Mouse (Mus musculus): ENCODE results near the gene Rmnd1. TPM values are rescaled to one million over a fixed set of nuclear protein-coding genes. Genes with fewer than 3 reads are reported as not detected.
"Not testable (repeated sequence)": the region's sequence is repeated elsewhere in the genome, so short reads cannot be mapped to it uniquely, and the experiment has no call there.

The Rmnd1 gene
- polyA plus RNA-seq, 1 experiment from 2014 or later = 55.1 TPM

DNA sequence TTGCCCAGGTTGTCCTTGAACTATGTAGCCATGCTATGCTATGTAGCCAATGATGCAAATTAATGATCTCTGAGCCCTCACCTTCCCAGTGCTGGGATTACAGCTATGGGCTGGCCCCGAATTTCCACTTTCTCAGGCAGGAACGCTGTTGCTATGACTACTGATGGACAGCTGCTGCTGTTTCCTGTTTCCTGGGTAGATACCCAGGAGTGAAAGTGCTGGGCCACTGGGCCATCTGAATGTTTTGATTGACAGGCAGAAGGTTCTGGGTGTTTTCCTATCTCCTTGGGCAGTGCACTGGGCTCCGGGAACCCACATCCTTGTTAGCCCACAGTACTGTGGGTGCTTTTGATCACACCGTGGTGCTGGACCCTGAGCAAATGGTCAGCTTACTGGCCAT, 24.2 kb upstream of the Rmnd1 start:
- 86% methylated on average over 4 of the region's 4 CpGs for WGBS
- H3K4me2 ChIP-seq (ENCODE audit: low read length) = no peak overlapping the region
- H3K27ac ChIP-seq (ENCODE audit: low read length) = no peak overlapping the region
- H3K9me3 ChIP-seq (replicated peaks; ENCODE audit: control insufficient read depth, low read length, poor library complexity, severe bottlenecking) = no peaks in the 10 kb centered on the region
- no peaks in the 10 kb centered on the region for H3K27me3 ChIP-seq (ENCODE audit: control insufficient read depth, insufficient read depth, low read depth, low read length)
- H3K4me3 ChIP-seq (ENCODE audit: low read depth, low read length) = no peak overlapping the region
- H3K4me1 ChIP-seq (ENCODE audit: control insufficient read depth, insufficient read depth, low read length) = no peaks in the 10 kb centered on the region
- ATAC-seq = no peak
- H3K9ac ChIP-seq (ENCODE audit: low read depth, low read length) = no peak overlapping the region
- H3K36me3 ChIP-seq (ENCODE audit: control insufficient read depth, insufficient read depth, low read length) = no peaks in the 10 kb centered on the region

DNA sequence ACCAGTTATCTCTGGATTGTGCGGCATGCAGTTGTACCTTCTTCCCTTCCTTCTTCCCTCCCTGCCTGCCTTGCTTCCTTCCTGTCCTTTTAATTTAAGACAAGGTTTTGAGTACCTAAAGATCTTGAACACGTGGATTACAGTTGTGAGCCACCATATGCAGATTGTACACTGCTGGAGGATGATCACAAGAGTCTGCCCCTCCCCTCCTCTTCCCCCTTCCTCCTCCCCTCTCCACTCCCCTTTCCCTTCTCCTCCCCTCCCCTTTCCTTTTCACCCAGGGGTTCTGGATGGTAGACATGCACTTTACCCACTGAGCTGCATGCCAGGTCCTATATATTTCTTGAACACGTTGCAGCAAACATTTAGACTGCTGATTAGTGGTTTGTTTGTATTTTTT, 3.2 kb upstream of the Rmnd1 start:
- 88% methylated on average over 3 of the region's 3 CpGs for WGBS
- no peak for ATAC-seq
- H3K9ac ChIP-seq (ENCODE audit: low read depth, low read length) = no peak overlapping the region
- no peaks in the 10 kb centered on the region for H3K27me3 ChIP-seq (ENCODE audit: control insufficient read depth, insufficient read depth, low read depth, low read length)
- H3K4me3 ChIP-seq (ENCODE audit: low read depth, low read length) = no peak overlapping the region
- no peaks in the 10 kb centered on the region for H3K9me3 ChIP-seq (replicated peaks; ENCODE audit: control insufficient read depth, low read length, poor library complexity, severe bottlenecking)
- H3K36me3 ChIP-seq (ENCODE audit: control insufficient read depth, insufficient read depth, low read length) = peaks cover 10% of the 10 kb centered on the region; the same call in 1 of the 2 replicates
- H3K4me1 ChIP-seq (ENCODE audit: control insufficient read depth, insufficient read depth, low read length) = peaks cover 15% of the 10 kb centered on the region
- H3K27ac ChIP-seq (ENCODE audit: low read length) = no peak overlapping the region
- no peak overlapping the region for H3K4me2 ChIP-seq (ENCODE audit: low read length)

DNA sequence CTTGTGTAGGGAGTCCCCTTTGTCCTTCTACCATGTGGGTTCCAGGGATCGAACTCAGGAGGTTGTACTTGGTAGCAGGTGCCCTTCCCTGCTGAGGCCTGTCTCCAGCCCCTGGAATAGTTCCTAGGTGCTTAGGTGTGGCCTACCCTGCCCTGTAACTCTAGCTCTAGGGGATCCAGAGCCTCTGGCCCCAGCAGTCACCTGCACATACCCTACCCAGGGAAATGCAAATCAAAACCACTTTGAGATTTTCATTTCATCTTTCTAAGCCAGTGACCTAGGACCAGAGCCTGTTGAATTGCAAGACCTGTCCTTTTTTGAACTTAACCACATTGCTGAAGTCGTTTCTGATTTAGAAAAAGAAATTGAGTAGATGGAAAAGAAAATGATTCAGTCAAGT, 1.7 kb upstream of the Rmnd1 start:
- not testable (repeated sequence) for H3K4me3 ChIP-seq (ENCODE audit: low read depth, low read length); H3K27me3 ChIP-seq (ENCODE audit: control insufficient read depth, insufficient read depth, low read depth, low read length); ATAC-seq; H3K9me3 ChIP-seq (replicated peaks; ENCODE audit: control insufficient read depth, low read length, poor library complexity, severe bottlenecking); H3K9ac ChIP-seq (ENCODE audit: low read depth, low read length); H3K36me3 ChIP-seq (ENCODE audit: control insufficient read depth, insufficient read depth, low read length); H3K4me2 ChIP-seq (ENCODE audit: low read length); H3K27ac ChIP-seq (ENCODE audit: low read length)
- WGBS = 89% methylated on average over 2 of the region's 2 CpGs
- peaks cover 15% of the 10 kb centered on the region for H3K4me1 ChIP-seq (ENCODE audit: control insufficient read depth, insufficient read depth, low read length)

DNA sequence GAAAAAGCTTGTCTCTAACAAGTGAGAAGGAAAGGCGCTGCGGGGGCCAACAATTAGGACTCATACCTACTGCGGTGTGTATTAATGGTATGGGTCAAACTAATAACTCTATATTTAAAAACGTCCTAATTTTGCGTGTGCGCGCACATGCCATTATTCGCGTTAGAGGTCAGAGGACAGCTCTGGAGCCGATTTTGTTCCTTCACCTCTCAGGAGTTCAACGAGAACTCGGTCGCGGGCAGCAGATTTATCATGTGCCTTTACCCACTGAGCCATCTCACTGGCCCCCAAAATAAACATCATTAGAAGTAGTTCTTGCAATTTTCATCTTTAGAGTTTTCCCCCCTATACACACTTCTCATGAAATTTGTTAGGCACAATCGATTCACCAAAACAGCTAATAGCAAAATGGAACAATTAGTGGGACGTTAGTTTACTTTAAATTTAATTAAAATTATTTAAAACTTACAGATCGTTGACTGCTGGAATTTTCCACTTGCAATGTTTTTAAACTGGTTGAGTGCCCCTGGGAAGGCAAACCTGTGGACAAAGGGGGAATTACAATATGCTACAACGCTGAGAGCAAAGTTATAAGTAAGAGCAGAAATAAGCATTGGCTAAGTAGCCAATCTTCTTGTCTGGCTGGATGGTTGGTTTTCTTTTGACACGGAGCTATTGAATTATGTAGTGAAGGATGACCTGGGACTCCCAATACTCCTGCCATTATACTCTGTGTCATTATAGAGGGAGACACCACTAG, 988 bp upstream of the Rmnd1 start:
- H3K4me3 ChIP-seq (ENCODE audit: low read depth, low read length) = peak overlapping the region; percentile 60
- no peaks in the 10 kb centered on the region for H3K27me3 ChIP-seq (ENCODE audit: control insufficient read depth, insufficient read depth, low read depth, low read length)
- peak; percentile 2; the same call in 1 of the 2 replicates for ATAC-seq
- H3K9me3 ChIP-seq (replicated peaks; ENCODE audit: control insufficient read depth, low read length, poor library complexity, severe bottlenecking) = no peaks in the 10 kb centered on the region
- H3K9ac ChIP-seq (ENCODE audit: low read depth, low read length) = peak overlapping the region; percentile 71
- peak overlapping the region; percentile 78 for H3K27ac ChIP-seq (ENCODE audit: low read length)
- peaks cover 15% of the 10 kb centered on the region for H3K4me1 ChIP-seq (ENCODE audit: control insufficient read depth, insufficient read depth, low read length)
- H3K4me2 ChIP-seq (ENCODE audit: low read length) = peak overlapping the region; percentile 65
- 10% methylated on average over 19 of the region's 19 CpGs for WGBS
- no peaks in the 10 kb centered on the region for H3K36me3 ChIP-seq (ENCODE audit: control insufficient read depth, insufficient read depth, low read length)

DNA sequence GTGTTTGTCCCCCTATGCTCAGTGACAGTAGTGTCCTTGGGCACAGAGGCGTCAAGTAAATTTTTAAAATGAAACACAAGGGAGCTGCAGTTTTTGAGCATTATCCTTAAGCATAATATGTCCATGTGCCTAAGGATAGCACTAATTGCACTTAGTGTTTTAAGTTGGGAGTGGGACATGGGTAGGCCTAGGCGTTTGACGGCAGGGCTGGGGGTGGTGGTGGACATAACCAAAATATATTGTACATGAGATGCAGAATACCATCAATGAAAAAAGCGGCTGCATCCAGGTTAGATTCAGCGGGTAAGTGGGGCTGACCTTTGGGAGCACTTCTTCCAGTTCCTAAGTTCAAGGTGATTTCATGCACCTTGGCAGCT, 454 bp downstream of the Rmnd1 start:
- H3K4me2 ChIP-seq (ENCODE audit: low read length) = peak overlapping the region; percentile 67
- H3K9me3 ChIP-seq (replicated peaks; ENCODE audit: control insufficient read depth, low read length, poor library complexity, severe bottlenecking) = no peaks in the 10 kb centered on the region
- peak; percentile 56 for ATAC-seq
- peaks cover 15% of the 10 kb centered on the region for H3K4me1 ChIP-seq (ENCODE audit: control insufficient read depth, insufficient read depth, low read length)
- WGBS = 12% methylated on average over 5 of the region's 5 CpGs
- peaks cover 2% of the 10 kb centered on the region; the same call in 1 of the 2 replicates for H3K36me3 ChIP-seq (ENCODE audit: control insufficient read depth, insufficient read depth, low read length)
- H3K27ac ChIP-seq (ENCODE audit: low read length) = peak overlapping the region; percentile 70
- H3K27me3 ChIP-seq (ENCODE audit: control insufficient read depth, insufficient read depth, low read depth, low read length) = no peaks in the 10 kb centered on the region
- peak overlapping the region; percentile 60 for H3K4me3 ChIP-seq (ENCODE audit: low read depth, low read length)
- H3K9ac ChIP-seq (ENCODE audit: low read depth, low read length) = peak overlapping the region; percentile 83

DNA sequence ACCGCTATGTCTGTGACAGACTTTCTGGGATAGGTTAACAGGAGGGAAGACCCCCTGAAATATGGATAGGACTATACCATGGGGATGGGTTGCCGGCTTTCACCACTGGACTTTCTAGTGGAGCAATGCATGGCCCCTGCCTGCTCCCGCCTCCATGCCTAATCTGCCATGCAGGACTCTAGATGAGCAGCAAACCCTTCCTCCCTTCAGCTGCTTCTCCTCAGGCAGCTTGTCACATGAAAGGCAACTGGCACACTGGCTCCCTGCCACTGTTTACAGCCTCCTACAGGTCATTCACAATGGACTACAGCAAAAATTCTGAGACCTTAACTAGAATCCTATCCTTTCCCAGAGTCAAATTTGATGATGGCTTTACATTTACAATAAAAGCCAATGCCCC, 1.4 kb downstream of the Rmnd1 start:
- 84% methylated on average over 3 of the region's 3 CpGs for WGBS
- H3K9ac ChIP-seq (ENCODE audit: low read depth, low read length) = peak overlapping the region; percentile 83; the same call in 1 of the 2 replicates

DNA sequence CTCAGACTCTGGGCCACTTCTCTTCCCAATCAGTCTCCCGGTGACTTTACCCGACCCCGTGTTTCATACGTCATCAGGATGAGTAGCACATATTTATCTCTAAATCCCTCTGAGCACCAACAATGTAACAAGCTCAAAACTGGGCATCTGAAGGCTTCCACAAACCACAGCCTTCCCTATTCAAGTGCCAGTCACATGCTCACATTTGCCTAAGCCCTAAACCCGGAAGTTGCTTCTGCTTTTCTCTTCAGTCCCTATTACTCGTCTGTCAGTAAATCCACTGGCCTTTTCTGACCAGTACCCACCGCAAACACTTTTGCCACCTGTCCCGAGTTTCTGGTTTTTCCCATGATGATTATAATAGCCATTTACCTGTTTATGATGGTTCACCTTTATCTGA, 1.8 kb downstream of the Rmnd1 start:
- Histone ChIP-seq H3K4me3 (ENCODE audit: low read depth, low read length) (no peak overlapping the region), H3K9me3 (replicated peaks; ENCODE audit: control insufficient read depth, low read length, poor library complexity, severe bottlenecking) (no peaks in the 10 kb centered on the region), H3K9ac (ENCODE audit: low read depth, low read length) (no peak overlapping the region), H3K36me3 (ENCODE audit: control insufficient read depth, insufficient read depth, low read length) (peaks cover 6% of the 10 kb centered on the region), H3K27ac (ENCODE audit: low read length) (no peak overlapping the region), H3K4me1 (ENCODE audit: control insufficient read depth, insufficient read depth, low read length) (peaks cover 15% of the 10 kb centered on the region), H3K4me2 (ENCODE audit: low read length) (no peak overlapping the region), H3K27me3 (ENCODE audit: control insufficient read depth, insufficient read depth, low read depth, low read length) (no peaks in the 10 kb centered on the region)
- 80% methylated on average over 8 of the region's 8 CpGs for WGBS
- no peak for ATAC-seq

More for the DNA sequence above, 1.4 kb downstream of the Rmnd1 start:
- Histone ChIP-seq H3K27ac (ENCODE audit: low read length) (no peak overlapping the region), H3K9me3 (replicated peaks; ENCODE audit: control insufficient read depth, low read length, poor library complexity, severe bottlenecking) (no peaks in the 10 kb centered on the region), H3K27me3 (ENCODE audit: control insufficient read depth, insufficient read depth, low read depth, low read length) (no peaks in the 10 kb centered on the region), H3K36me3 (ENCODE audit: control insufficient read depth, insufficient read depth, low read length) (peaks cover 5% of the 10 kb centered on the region), H3K4me1 (ENCODE audit: control insufficient read depth, insufficient read depth, low read length) (peaks cover 15% of the 10 kb centered on the region), H3K4me3 (ENCODE audit: low read depth, low read length) (no peak overlapping the region), H3K4me2 (ENCODE audit: low read length) (peak overlapping the region; percentile 67)
- ATAC-seq = no peak

DNA sequence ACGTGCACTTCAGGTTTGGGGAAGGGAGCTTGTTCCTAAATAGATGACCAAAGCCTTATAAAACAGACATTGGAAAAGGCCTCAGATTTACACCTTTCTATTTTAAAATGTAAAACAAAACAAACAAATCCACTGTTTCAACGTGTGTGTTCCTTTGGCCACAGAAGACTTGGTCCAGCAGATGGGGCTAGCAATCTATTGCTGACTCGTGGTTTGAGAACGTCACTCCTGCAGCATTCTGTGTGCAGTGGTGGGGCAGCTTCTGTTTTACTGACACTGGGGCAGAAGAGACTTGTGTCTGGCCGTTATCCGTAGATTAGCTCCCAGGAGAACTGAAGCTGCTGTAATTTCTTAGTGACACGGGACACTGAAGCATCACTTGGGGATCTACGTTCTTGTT, 6.9 kb downstream of the Rmnd1 start:
- no peak overlapping the region for H3K4me3 ChIP-seq (ENCODE audit: low read depth, low read length)
- no peak overlapping the region for H3K4me2 ChIP-seq (ENCODE audit: low read length)
- H3K9ac ChIP-seq (ENCODE audit: low read depth, low read length) = no peak overlapping the region
- no peak overlapping the region for H3K27ac ChIP-seq (ENCODE audit: low read length)
- no peaks in the 10 kb centered on the region for H3K9me3 ChIP-seq (replicated peaks; ENCODE audit: control insufficient read depth, low read length, poor library complexity, severe bottlenecking)
- WGBS = 84% methylated on average over 8 of the region's 8 CpGs
- no peaks in the 10 kb centered on the region for H3K27me3 ChIP-seq (ENCODE audit: control insufficient read depth, insufficient read depth, low read depth, low read length)
- ATAC-seq = no peak
- no peaks in the 10 kb centered on the region for H3K4me1 ChIP-seq (ENCODE audit: control insufficient read depth, insufficient read depth, low read length)
- H3K36me3 ChIP-seq (ENCODE audit: control insufficient read depth, insufficient read depth, low read length) = peaks cover 11% of the 10 kb centered on the region

DNA sequence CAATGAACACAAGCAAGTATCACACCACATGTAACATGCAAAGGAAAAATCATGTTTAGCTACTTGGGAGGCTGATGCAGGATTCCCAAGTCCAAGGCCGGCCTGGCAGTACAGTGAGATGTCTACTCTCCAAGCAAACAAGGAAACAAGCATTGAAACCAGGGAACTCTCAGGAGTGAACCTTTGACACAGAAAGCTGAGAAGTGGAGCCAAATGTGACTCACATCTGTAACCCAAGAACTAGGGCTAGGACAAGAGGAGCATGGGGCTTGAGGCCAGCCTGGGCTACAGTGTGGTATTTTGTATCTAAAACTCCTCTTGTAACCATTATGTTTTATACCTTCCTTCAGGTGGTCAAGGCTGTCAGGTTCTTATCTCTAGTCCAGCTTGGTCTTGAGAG, 25.0 kb downstream of the Rmnd1 start:
- Histone ChIP-seq H3K4me3 (ENCODE audit: low read depth, low read length) (no peak overlapping the region), H3K9ac (ENCODE audit: low read depth, low read length) (no peak overlapping the region), H3K9me3 (replicated peaks; ENCODE audit: control insufficient read depth, low read length, poor library complexity, severe bottlenecking) (no peaks in the 10 kb centered on the region), H3K4me2 (ENCODE audit: low read length) (no peak overlapping the region), H3K36me3 (ENCODE audit: control insufficient read depth, insufficient read depth, low read length) (peaks cover 16% of the 10 kb centered on the region), H3K27ac (ENCODE audit: low read length) (no peak overlapping the region), H3K27me3 (ENCODE audit: control insufficient read depth, insufficient read depth, low read depth, low read length) (no peaks in the 10 kb centered on the region), H3K4me1 (ENCODE audit: control insufficient read depth, insufficient read depth, low read length) (no peaks in the 10 kb centered on the region)
- WGBS = 97% methylated on average over 1 of the region's 1 CpGs
- ATAC-seq = no peak
